ENCODE assay signal across 24 mouse cellular contexts in the genomic region with DNA sequence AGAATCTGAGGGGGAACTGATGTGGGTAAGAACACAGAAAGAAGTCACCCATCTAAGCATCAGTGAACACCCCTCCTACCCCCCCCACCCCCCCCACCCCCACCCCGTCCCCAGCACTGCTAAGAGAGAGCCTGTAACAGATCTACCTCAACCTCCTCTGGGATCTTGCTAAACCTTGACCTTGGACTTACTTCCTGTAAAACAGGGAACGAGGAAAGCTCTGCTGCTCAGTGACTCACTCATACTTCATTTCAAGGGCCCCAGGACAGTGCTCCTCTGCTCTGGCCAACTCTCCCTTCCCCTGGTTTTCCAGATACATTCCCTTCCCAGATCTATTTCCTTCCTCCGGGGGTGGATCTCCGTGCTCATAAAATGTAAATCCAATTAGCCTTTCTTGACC.
A peak's percentile ranks its signal among the peaks of the same experiment; 100 is the strongest.
DNase-seq lines count a peak whose midpoint lies in the region; ATAC-seq lines count a peak whose summit lies in the region.
"Had no signal": no experiment of that assay in that cellular context is flagged by ENCODE, and none has a peak within 500 bp of the region (broad histone marks: within the 10 kb centered on the region; RNA-seq: fewer than 3 reads in every experiment).

No protein-coding gene starts in this region.

- DNase-seq in adrenal gland, adult 2 months: peak; percentile 43
- DNase-seq in adrenal gland, postnatal 25 days: no peak
- DNase-seq in limb, embryonic 10.5 days (ENCODE audit: low spot score): no peak
- peak; percentile 23 for DNase-seq in adipocyte (ENCODE audit: low spot score)
- DNase-seq in ovary, adult 18-20 months (ENCODE audit: low spot score): no peak
- no peak for DNase-seq in hindbrain, embryonic 10.5 days (ENCODE audit: low spot score)
- DNase-seq: cerebellum, adult 11-12 months; cerebellum, adult 9-10 months; cerebellum, postnatal 25 days; gastrocnemius, postnatal 10 days; heart, adult 18-20 months; heart, postnatal 10 days; heart, postnatal 4 days; kidney, adult 11 months had no signal

- H3K36me3 ChIP-seq in limb, embryonic 13.5 days: no peaks in the 10 kb centered on the region
- no peaks in the 10 kb centered on the region for H3K36me3 ChIP-seq in limb, embryonic 10.5 days
- H3K36me3 ChIP-seq in hindbrain, embryonic 10.5 days: no peaks in the 10 kb centered on the region
- H3K36me3 ChIP-seq: embryonic facial prominence, embryonic 13.5 days; forebrain, embryonic 12.5 days; G1E; heart, embryonic 10.5 days; hindbrain, embryonic 13.5 days had no signal

- peaks cover 14% of the 10 kb centered on the region; the same call in 1 of the 2 replicates for H3K4me1 ChIP-seq in limb, embryonic 13.5 days
- H3K4me1 ChIP-seq in limb, embryonic 10.5 days: peaks cover 11% of the 10 kb centered on the region
- H3K4me1 ChIP-seq in brown adipose tissue, adult 24 weeks (ENCODE audit: control insufficient read depth, insufficient read depth, insufficient read length, low read length): no peaks in the 10 kb centered on the region
- H3K4me1 ChIP-seq in hindbrain, embryonic 10.5 days (replicated peaks): peaks cover 6% of the 10 kb centered on the region
- H3K4me1 ChIP-seq: hindbrain, embryonic 13.5 days had no signal

- 42% methylated on average over 4 of the region's 4 CpGs for WGBS in limb, embryonic 13.5 days
- WGBS in limb, embryonic 10.5 days: 59% methylated on average over 4 of the region's 4 CpGs
- WGBS in hindbrain, embryonic 10.5 days: 80% methylated on average over 4 of the region's 4 CpGs

- no peak overlapping the region for H3K9ac ChIP-seq in limb, embryonic 13.5 days
- H3K9ac ChIP-seq: embryonic facial prominence, embryonic 13.5 days; forebrain, embryonic 12.5 days; hindbrain, embryonic 13.5 days had no signal

- no peak for ATAC-seq in limb, embryonic 13.5 days (ENCODE audit: low FRiP score, low read depth)
- ATAC-seq: activated CD4-positive, CD25-positive, alpha-beta regulatory T cell, adult 4 months; forebrain, embryonic 16.5 days; hindbrain, postnatal 0 days had no signal

- H3K9me3 ChIP-seq in limb, embryonic 13.5 days: no peaks in the 10 kb centered on the region
- no peaks in the 10 kb centered on the region for H3K9me3 ChIP-seq in limb, embryonic 10.5 days (replicated peaks)
- no peaks in the 10 kb centered on the region for H3K9me3 ChIP-seq in hindbrain, embryonic 10.5 days
- H3K9me3 ChIP-seq: embryonic facial prominence, embryonic 13.5 days; forebrain, embryonic 12.5 days; heart, embryonic 10.5 days; hindbrain, embryonic 13.5 days had no signal

- no peak overlapping the region for H3K4me2 ChIP-seq in limb, embryonic 13.5 days (replicated peaks)
- H3K4me2 ChIP-seq: embryonic facial prominence, embryonic 13.5 days; forebrain, embryonic 12.5 days; hindbrain, embryonic 13.5 days had no signal

- H3K4me3 ChIP-seq in limb, embryonic 13.5 days: no peak overlapping the region
- H3K4me3 ChIP-seq in limb, embryonic 10.5 days: no peak overlapping the region
- no peak overlapping the region for H3K4me3 ChIP-seq in brown adipose tissue, adult 24 weeks (ENCODE audit: insufficient read depth, low read depth, low read length)
- no peak overlapping the region for H3K4me3 ChIP-seq in hindbrain, embryonic 10.5 days
- H3K4me3 ChIP-seq: embryonic facial prominence, embryonic 13.5 days; forebrain, embryonic 12.5 days; heart, embryonic 10.5 days; hindbrain, embryonic 13.5 days had no signal

- peak overlapping the region; percentile 69 for H3K27ac ChIP-seq in limb, embryonic 13.5 days
- no peak overlapping the region for H3K27ac ChIP-seq in limb, embryonic 10.5 days
- H3K27ac ChIP-seq in brown adipose tissue, adult 24 weeks (replicated peaks; ENCODE audit: low read depth, low read length): peak overlapping the region; percentile 62
- H3K27ac ChIP-seq in hindbrain, embryonic 10.5 days: no peak overlapping the region
- H3K27ac ChIP-seq: embryonic facial prominence, embryonic 13.5 days; forebrain, embryonic 12.5 days; heart, embryonic 10.5 days; hindbrain, embryonic 13.5 days; hindbrain, postnatal 0 days had no signal

- no peaks in the 10 kb centered on the region for H3K27me3 ChIP-seq in limb, embryonic 13.5 days
- no peaks in the 10 kb centered on the region for H3K27me3 ChIP-seq in limb, embryonic 10.5 days (ENCODE audit: low read depth, poor library complexity, severe bottlenecking)
- H3K27me3 ChIP-seq in hindbrain, embryonic 10.5 days (ENCODE audit: insufficient read depth, poor library complexity, severe bottlenecking): no peaks in the 10 kb centered on the region
- H3K27me3 ChIP-seq: embryonic facial prominence, embryonic 13.5 days; forebrain, embryonic 12.5 days; hindbrain, embryonic 13.5 days had no signal

Comparison
In these comparisons a context has a peak if more than half of its experiments do, and no peak if none do; other contexts are left out.
1. DNase-seq: peak in adrenal gland, adult 2 months (single experiment) and adipocyte (single experiment); none in adrenal gland, postnatal 25 days (single experiment), limb, embryonic 10.5 days (single experiment), ovary, adult 18-20 months (single experiment) and hindbrain, embryonic 10.5 days (single experiment).
2. H3K27ac ChIP-seq: peak in limb, embryonic 13.5 days (single experiment) and brown adipose tissue, adult 24 weeks (single experiment); none in limb, embryonic 10.5 days (single experiment) and hindbrain, embryonic 10.5 days (single experiment).